Mouse (Mus musculus): ENCODE results near the gene AC124108.1. TPM values are rescaled to one million over a fixed set of nuclear protein-coding genes. Genes with fewer than 3 reads are reported as not detected.
A peak's percentile ranks its signal among the peaks of the same experiment; 100 is the strongest.

Gene AC124108.1
- polyA plus RNA-seq, 1 experiment from 2014 or later: 3.6 TPM

- 21% methylated on average over 6 of the region's 6 CpGs for WGBS
- Histone ChIP-seq H3K4me3 (ENCODE audit: low read depth, low read length) (no peak overlapping the region), H3K27me3 (ENCODE audit: control insufficient read depth, insufficient read depth, low read length) (no peaks in the 10 kb centered on the region), H3K4me2 (ENCODE audit: low read depth, low read length) (no peak overlapping the region), H3K4me1 (ENCODE audit: control insufficient read depth, insufficient read depth, low read length) (peaks cover 36% of the 10 kb centered on the region), H3K27ac (ENCODE audit: low read depth, low read length) (no peak overlapping the region), H3K36me3 (ENCODE audit: control insufficient read depth, insufficient read depth, low read length) (no peaks in the 10 kb centered on the region), H3K9ac (replicated peaks; ENCODE audit: low read depth, low read length) (no peak overlapping the region), H3K9me3 (ENCODE audit: control insufficient read depth, low read length) (no peaks in the 10 kb centered on the region)
- ATAC-seq (ENCODE audit: low read depth): peak; percentile 33; the same call in 1 of the 2 replicates
These were observed 21.8 kb downstream of the AC124108.1 start for GRCm38 (mm10) chr1:132213076-132213475.

GRCm38 (mm10) chr1:132216276-132216675, 25.0 kb downstream of the AC124108.1 start:
- H3K27ac ChIP-seq (ENCODE audit: low read depth, low read length): no peak overlapping the region
- no peaks in the 10 kb centered on the region for H3K36me3 ChIP-seq (ENCODE audit: control insufficient read depth, insufficient read depth, low read length)
- WGBS: 72% methylated on average over 3 of the region's 3 CpGs
- H3K4me3 ChIP-seq (ENCODE audit: low read depth, low read length): no peak overlapping the region
- peaks cover 8% of the 10 kb centered on the region; the same call in 1 of the 2 replicates for H3K4me1 ChIP-seq (ENCODE audit: control insufficient read depth, insufficient read depth, low read length)
- ATAC-seq (ENCODE audit: low read depth): no peak
- H3K9me3 ChIP-seq (ENCODE audit: control insufficient read depth, low read length): no peaks in the 10 kb centered on the region
- no peak overlapping the region for H3K4me2 ChIP-seq (ENCODE audit: low read depth, low read length)
- H3K27me3 ChIP-seq (ENCODE audit: control insufficient read depth, insufficient read depth, low read length): no peaks in the 10 kb centered on the region
- H3K9ac ChIP-seq (replicated peaks; ENCODE audit: low read depth, low read length): no peak overlapping the region

DNA sequence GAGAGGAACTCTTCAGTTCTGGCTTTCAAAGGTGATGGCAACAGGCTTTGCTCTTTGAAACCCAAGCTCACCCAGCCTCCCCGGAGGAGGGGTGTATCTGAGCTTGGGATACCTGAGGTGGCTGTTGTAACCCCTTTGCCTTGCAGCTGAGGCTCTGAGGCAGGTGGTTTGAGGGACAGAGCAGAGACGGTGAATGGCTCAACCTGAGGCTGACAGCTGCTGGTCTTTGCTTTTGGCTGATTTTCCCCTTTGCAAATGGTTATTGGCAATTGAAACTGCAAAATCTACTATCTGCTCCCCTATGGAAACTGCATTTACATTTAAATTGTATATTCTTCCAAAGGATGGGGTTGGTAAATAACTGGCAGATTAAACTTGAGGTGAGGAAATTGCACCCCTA, 30.4 kb downstream of the AC124108.1 start:
- no peak overlapping the region; the same call in 1 of the 2 replicates for H3K27ac ChIP-seq (ENCODE audit: low read depth, low read length)
- WGBS: 40% methylated on average over 2 of the region's 2 CpGs
- no peak for ATAC-seq (ENCODE audit: low read depth)

DNA sequence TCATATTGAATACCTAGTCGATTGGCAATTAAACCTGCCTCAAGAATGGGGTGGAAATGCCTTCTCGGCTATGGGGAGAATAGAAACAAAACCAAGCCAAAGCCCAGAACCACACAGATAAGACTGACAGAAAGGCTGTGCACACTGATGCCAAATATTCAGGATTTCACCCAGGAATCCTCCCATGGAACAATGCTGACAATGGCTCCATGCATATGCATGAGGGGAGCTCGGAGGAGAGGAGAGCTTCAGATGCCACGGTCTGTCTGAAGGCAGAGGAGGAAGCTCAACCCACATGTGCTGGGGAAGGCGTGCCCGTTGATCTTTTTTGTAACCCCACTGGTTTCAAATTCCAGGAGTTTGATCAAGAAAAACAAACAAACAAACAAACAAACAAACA, 30.9 kb downstream of the AC124108.1 start:
- Histone ChIP-seq H3K9me3 (ENCODE audit: control insufficient read depth, low read length) (no peaks in the 10 kb centered on the region), H3K27ac (ENCODE audit: low read depth, low read length) (peak overlapping the region; percentile 57), H3K4me3 (ENCODE audit: low read depth, low read length) (no peak overlapping the region), H3K9ac (replicated peaks; ENCODE audit: low read depth, low read length) (0 out of 2 replicates have a peak overlapping the region, but pooled peaks have one; percentile 11), H3K36me3 (ENCODE audit: control insufficient read depth, insufficient read depth, low read length) (no peaks in the 10 kb centered on the region), H3K4me1 (ENCODE audit: control insufficient read depth, insufficient read depth, low read length) (peaks cover 10% of the 10 kb centered on the region; the same call in 1 of the 2 replicates), H3K27me3 (ENCODE audit: control insufficient read depth, insufficient read depth, low read length) (no peaks in the 10 kb centered on the region), H3K4me2 (ENCODE audit: low read depth, low read length) (peak overlapping the region; percentile 18; the same call in 1 of the 2 replicates)
- peak; percentile 51; the same call in 1 of the 2 replicates for ATAC-seq (ENCODE audit: low read depth)
- WGBS: 16% methylated on average over 6 of the region's 6 CpGs

More for the DNA sequence above, 30.4 kb downstream of the AC124108.1 start:
- Histone ChIP-seq H3K4me1 (ENCODE audit: control insufficient read depth, insufficient read depth, low read length) (peaks cover 10% of the 10 kb centered on the region; the same call in 1 of the 2 replicates), H3K27me3 (ENCODE audit: control insufficient read depth, insufficient read depth, low read length) (no peaks in the 10 kb centered on the region), H3K4me3 (ENCODE audit: low read depth, low read length) (no peak overlapping the region), H3K9ac (replicated peaks; ENCODE audit: low read depth, low read length) (no peak overlapping the region), H3K4me2 (ENCODE audit: low read depth, low read length) (no peak overlapping the region), H3K36me3 (ENCODE audit: control insufficient read depth, insufficient read depth, low read length) (no peaks in the 10 kb centered on the region), H3K9me3 (ENCODE audit: control insufficient read depth, low read length) (no peaks in the 10 kb centered on the region)

DNA sequence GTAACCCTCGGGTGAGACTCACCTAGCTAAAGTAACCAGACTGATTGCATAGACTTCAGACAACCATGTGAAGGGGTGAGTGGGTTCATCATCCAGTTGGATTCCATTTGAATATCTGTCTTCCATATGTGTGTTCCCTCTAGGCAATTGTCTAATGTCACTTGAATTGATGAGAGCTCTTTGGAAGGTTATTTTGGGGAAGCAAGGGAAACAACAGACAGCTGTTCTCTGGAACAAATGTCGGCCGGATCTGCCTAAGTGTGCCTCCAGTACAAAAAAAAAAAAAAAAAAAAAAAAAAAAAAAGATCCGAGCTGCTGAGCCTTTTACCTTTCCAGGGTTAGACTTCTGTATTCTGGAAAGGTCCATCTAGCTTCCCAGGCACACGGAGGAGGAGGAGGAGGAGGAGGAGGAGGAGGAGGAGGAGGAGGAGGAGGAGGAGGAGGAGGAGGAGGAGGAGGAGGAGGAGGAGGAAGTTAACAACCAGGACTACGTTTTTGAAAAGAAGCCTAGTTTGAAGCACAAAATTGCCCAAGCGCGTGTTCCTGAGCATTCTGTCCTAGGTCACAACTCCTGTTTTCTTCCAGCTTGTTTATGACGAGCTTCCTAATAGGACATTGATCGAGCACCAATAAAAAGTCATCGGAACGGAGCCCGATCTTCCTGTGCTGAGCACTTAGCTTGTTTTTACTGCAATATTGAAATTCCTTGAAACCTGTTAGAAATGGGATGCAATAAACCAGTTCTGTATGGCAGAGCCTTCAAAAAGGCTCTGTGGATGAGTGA, 35.2 kb downstream of the AC124108.1 start:
- WGBS: 68% methylated on average over 13 of the region's 13 CpGs

DNA sequence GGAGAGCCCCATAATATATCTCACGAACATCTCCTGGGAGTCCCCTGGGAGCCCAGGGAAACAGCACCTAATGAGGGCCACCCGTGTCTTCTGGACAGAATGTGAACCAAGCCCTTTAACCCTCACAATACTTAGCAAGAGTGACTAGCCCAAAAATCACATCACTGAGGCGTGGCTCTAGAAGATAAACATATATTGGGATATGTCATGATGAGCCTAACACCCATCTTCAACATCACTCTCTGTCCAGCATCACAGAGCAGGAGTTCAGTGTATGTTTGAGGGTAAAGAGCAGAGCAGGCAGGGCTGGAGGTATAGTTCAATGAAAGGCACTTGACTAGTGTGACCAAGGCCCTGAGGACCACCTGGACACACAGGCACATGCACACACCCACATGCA, 38.4 kb downstream of the AC124108.1 start, which contains the start of gene Gm10188:
TSS of gene Gm10188 (minus strand) at position 101 of the 400 bp plus-strand sequence.
- no peak for ATAC-seq (ENCODE audit: low read depth)
- Histone ChIP-seq H3K4me3 (ENCODE audit: low read depth, low read length) (no peak within 1 kb of the TSS), H3K9me3 (ENCODE audit: control insufficient read depth, low read length) (no peaks in the 10 kb centered on the region), H3K4me1 (ENCODE audit: control insufficient read depth, insufficient read depth, low read length) (peaks cover 5% of the 10 kb centered on the region; the same call in 1 of the 2 replicates), H3K4me2 (ENCODE audit: low read depth, low read length) (no peak within 1 kb of the TSS), H3K27ac (ENCODE audit: low read depth, low read length) (no peak within 1 kb of the TSS), H3K27me3 (ENCODE audit: control insufficient read depth, insufficient read depth, low read length) (0 out of 2 replicates have a peak, but pooled peaks cover 2% of the 10 kb centered on the region), H3K9ac (replicated peaks; ENCODE audit: low read depth, low read length) (no peak within 1 kb of the TSS), H3K36me3 (ENCODE audit: control insufficient read depth, insufficient read depth, low read length) (no peaks in the 10 kb centered on the region)
- 76% methylated on average over 3 of the region's 3 CpGs for WGBS

More for the DNA sequence above, 35.2 kb downstream of the AC124108.1 start:
- Histone ChIP-seq H3K36me3 (ENCODE audit: control insufficient read depth, insufficient read depth, low read length) (no peaks in the 10 kb centered on the region), H3K4me2 (ENCODE audit: low read depth, low read length) (no peak overlapping the region), H3K4me3 (ENCODE audit: low read depth, low read length) (no peak overlapping the region), H3K9ac (replicated peaks; ENCODE audit: low read depth, low read length) (no peak overlapping the region), H3K4me1 (ENCODE audit: control insufficient read depth, insufficient read depth, low read length) (peaks cover 10% of the 10 kb centered on the region), H3K27ac (ENCODE audit: low read depth, low read length) (no peak overlapping the region), H3K9me3 (ENCODE audit: control insufficient read depth, low read length) (no peaks in the 10 kb centered on the region), H3K27me3 (ENCODE audit: control insufficient read depth, insufficient read depth, low read length) (no peaks in the 10 kb centered on the region)
- no peak for ATAC-seq (ENCODE audit: low read depth)

- H3K4me2 ChIP-seq (ENCODE audit: low read depth, low read length): no peak overlapping the region
- 22% methylated on average over 7 of the region's 7 CpGs for whole genome bisulfite sequencing
- H3K27ac ChIP-seq (ENCODE audit: low read depth, low read length): peak overlapping the region; percentile 44; the same call in 1 of the 2 replicates
- H3K9ac ChIP-seq (replicated peaks; ENCODE audit: low read depth, low read length): no peak overlapping the region
- peaks cover 5% of the 10 kb centered on the region; the same call in 1 of the 2 replicates for H3K4me1 ChIP-seq (ENCODE audit: control insufficient read depth, insufficient read depth, low read length)
- H3K27me3 ChIP-seq (ENCODE audit: control insufficient read depth, insufficient read depth, low read length): 0 out of 2 replicates have a peak, but pooled peaks cover 2% of the 10 kb centered on the region
- H3K36me3 ChIP-seq (ENCODE audit: control insufficient read depth, insufficient read depth, low read length): no peaks in the 10 kb centered on the region
- H3K9me3 ChIP-seq (ENCODE audit: control insufficient read depth, low read length): no peaks in the 10 kb centered on the region
- 0 out of 2 replicates have a peak, but pooled peaks have one; percentile 19 for ATAC-seq (ENCODE audit: low read depth)
- H3K4me3 ChIP-seq (ENCODE audit: low read depth, low read length): no peak overlapping the region
These were observed 40.4 kb downstream of the AC124108.1 start for GRCm38 (mm10) chr1:132231470-132232274.

DNA sequence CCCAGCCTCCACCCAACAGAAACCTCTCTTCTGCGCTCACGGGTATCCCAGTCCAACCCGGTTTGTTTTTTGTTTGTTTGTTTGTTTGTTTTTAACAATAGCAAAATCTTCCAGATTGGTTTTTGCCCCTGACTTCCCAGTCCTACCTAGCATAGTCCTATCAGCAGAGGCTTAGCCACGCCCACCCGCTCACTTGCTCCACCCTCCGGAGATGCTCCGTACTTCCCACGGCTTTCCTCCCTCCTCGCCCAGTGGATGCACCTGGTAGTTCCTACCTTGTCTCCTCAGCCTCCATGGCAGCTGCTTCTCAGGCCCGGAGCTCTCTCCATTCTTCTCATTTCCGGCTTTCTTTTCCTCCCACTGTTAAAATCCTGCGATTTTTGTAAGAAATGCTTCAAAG, 42.3 kb downstream of the AC124108.1 start:
- Histone ChIP-seq H3K4me3 (ENCODE audit: low read depth, low read length) (no peak overlapping the region), H3K36me3 (ENCODE audit: control insufficient read depth, insufficient read depth, low read length) (no peaks in the 10 kb centered on the region), H3K9ac (replicated peaks; ENCODE audit: low read depth, low read length) (no peak overlapping the region), H3K9me3 (ENCODE audit: control insufficient read depth, low read length) (no peaks in the 10 kb centered on the region), H3K27me3 (ENCODE audit: control insufficient read depth, insufficient read depth, low read length) (0 out of 2 replicates have a peak, but pooled peaks cover 2% of the 10 kb centered on the region), H3K4me1 (ENCODE audit: control insufficient read depth, insufficient read depth, low read length) (peaks cover 5% of the 10 kb centered on the region; the same call in 1 of the 2 replicates), H3K4me2 (ENCODE audit: low read depth, low read length) (no peak overlapping the region), H3K27ac (ENCODE audit: low read depth, low read length) (no peak overlapping the region)
- WGBS: 26% methylated on average over 12 of the region's 12 CpGs
- ATAC-seq (ENCODE audit: low read depth): no peak

Measured in neural tube, embryonic 14.5 days (tissue).